Mouse (Mus musculus) hindbrain, postnatal 0 days (tissue): ENCODE data around the gene Ifi27l2b. TPM values are rescaled to one million over a fixed set of nuclear protein-coding genes. Genes with fewer than 3 reads are reported as not detected.
"Not testable (repeated sequence)": the region's sequence is repeated elsewhere in the genome, so short reads cannot be mapped to it uniquely, and the experiment has no call there.

Experiments used
- ATAC-seq: fragments of 200-750 bp; cut with Nextera tagmentation; 2 replicates; pipeline ENCODE4 v1.8.0; 2017; ENCODE audit warnings: mild to moderate bottlenecking, moderate TSS enrichment, moderate library complexity
- DNase-seq: peaks from one replicate; pipeline ENCODE4 v3.0.0-alpha.2; 2015; ENCODE audit warnings: low spot score
- H3K27ac ChIP-seq: fragments of 300-500 bp; sonication (generic); 2 replicates; pipeline ENCODE4 v1.5.1; 2014; ENCODE audit warnings: mild to moderate bottlenecking
- H3K27me3 ChIP-seq: fragments of 300-500 bp; sonication (generic); 2 replicates; pipeline ENCODE4 v1.6.1; 2014; ENCODE audit warnings: low read length, mixed read lengths; ENCODE audit not compliant: insufficient read depth
- H3K36me3 ChIP-seq: fragments of 300-500 bp; sonication (generic); 2 replicates; pipeline ENCODE4 v1.6.1; 2014; ENCODE audit warnings: low read length, mixed read lengths; ENCODE audit not compliant: insufficient read depth
- H3K4me1 ChIP-seq: fragments of 300-500 bp; sonication (generic); 2 replicates; pipeline ENCODE4 v1.6.1; 2014; ENCODE audit warnings: antibody characterized with exemption, low read length, mixed read lengths; ENCODE audit not compliant: insufficient read depth
- H3K4me2 ChIP-seq: fragments of 300-500 bp; sonication (generic); 2 replicates; pipeline ENCODE4 v1.6.1; 2014; ENCODE audit warnings: low read depth, mild to moderate bottlenecking, low read length, moderate library complexity, mixed read lengths
- H3K4me3 ChIP-seq: fragments of 300-500 bp; sonication (generic); 2 replicates; pipeline ENCODE4 v1.5.1; 2014; ENCODE audit warnings: low read length
- H3K9ac ChIP-seq: fragments of 300-500 bp; sonication (generic); replicated peaks from 2 replicates; pipeline ENCODE4 v1.6.1; 2014; ENCODE audit warnings: mild to moderate bottlenecking, low read length, moderate library complexity, mixed read lengths
- H3K9me3 ChIP-seq: fragments of 300-500 bp; sonication (generic); 2 replicates; pipeline ENCODE4 v1.6.1; 2016; ENCODE audit warnings: low read length, mixed read lengths
- CTCF ChIP-seq: IDR thresholded peaks from 2 replicates; pipeline ENCODE4 v1.5.1; 2016; ENCODE audit warnings: antibody characterized with exemption, control low read depth, low read depth
- WGBS: fragments of 180-500 bp; shearing (Covaris S2); extraction: QIAGEN DNeasy Blood & Tissue Kit; methylation state at CpG from one replicate; pipeline ENCODE4 v1.1.7; 2014; 5-methylcytosine and 5-hydroxymethylcytosine counted together
- polyA plus RNA-seq: library from polyadenylated mRNA; unstranded; fragments of >200 nt; fragmentation: Nextera tagmentation; extraction: Ambion mirVana; gene quantifications from 2 replicates; pipeline ENCODE4 v1.2.1, GENCODE M21; 2015
- total RNA-seq: library from RNA; depleted of rRNA; stranded (reverse); fragments of >200 nt; gene quantifications from 2 replicates; pipeline ENCODE4 v1.2.3, GENCODE M21; 2014

The Ifi27l2b gene
- total and polyA plus RNA-seq, 2 experiments from 2014 or later = not detected

- no peaks in the 10 kb centered on the region for H3K36me3 ChIP-seq
- no peaks in the 10 kb centered on the region for H3K27me3 ChIP-seq
- H3K4me1 ChIP-seq = no peaks in the 10 kb centered on the region
- no peaks in the 10 kb centered on the region for H3K9me3 ChIP-seq
- no peak overlapping the region for H3K4me2 ChIP-seq
- H3K4me3 ChIP-seq = no peak overlapping the region
- WGBS = 83% methylated on average over 7 of the region's 7 CpGs
- ATAC-seq (no peak), DNase-seq (no peak)
- no peak overlapping the region for H3K27ac ChIP-seq
- H3K9ac ChIP-seq = no peak overlapping the region
- TF ChIP-seq CTCF = no peak
Observed at GRCm38 (mm10) chr12:103477461-103478015, 20.5 kb upstream of the Ifi27l2b start.

GRCm38 (mm10) chr12:103476779-103477389 is 19.9 kb upstream of the Ifi27l2b start:
- Histone ChIP-seq H3K27me3 (no peaks in the 10 kb centered on the region), H3K9ac (no peak overlapping the region), H3K4me2 (no peak overlapping the region), H3K9me3 (no peaks in the 10 kb centered on the region), H3K4me3 (no peak overlapping the region), H3K36me3 (no peaks in the 10 kb centered on the region), H3K4me1 (no peaks in the 10 kb centered on the region), H3K27ac (no peak overlapping the region)
- 89% methylated on average over 1 of the region's 1 CpGs for WGBS
- ATAC-seq (no peak), DNase-seq (no peak)
- no peak for TF ChIP-seq CTCF

GRCm38 (mm10) chr12:103474481-103474880 is 17.5 kb upstream of the Ifi27l2b start:
- Histone ChIP-seq H3K27me3 (no peaks in the 10 kb centered on the region), H3K9me3 (no peaks in the 10 kb centered on the region), H3K4me3 (no peak overlapping the region), H3K9ac (no peak overlapping the region), H3K4me1 (no peaks in the 10 kb centered on the region), H3K27ac (no peak overlapping the region), H3K4me2 (no peak overlapping the region), H3K36me3 (no peaks in the 10 kb centered on the region)
- TF ChIP-seq CTCF = no peak
- ATAC-seq (no peak), DNase-seq (no peak)
- 39% methylated on average over 2 of the region's 2 CpGs for WGBS

GRCm38 (mm10) chr12:103456727-103457126 is 296 bp downstream of the Ifi27l2b start:
- H3K9ac ChIP-seq, H3K4me3 ChIP-seq, H3K27ac ChIP-seq, H3K4me1 ChIP-seq, DNase-seq, H3K9me3 ChIP-seq, H3K4me2 ChIP-seq, H3K36me3 ChIP-seq, H3K27me3 ChIP-seq, ATAC-seq: not testable (repeated sequence)
- no CpG with 5 or more reads among the region's 1 CpGs for WGBS

- no peak overlapping the region for H3K4me3 ChIP-seq
- no peaks in the 10 kb centered on the region for H3K4me1 ChIP-seq
- H3K27ac ChIP-seq = no peak overlapping the region
- DNase-seq (no peak), ATAC-seq (no peak)
- TF ChIP-seq CTCF = no peak
- H3K4me2 ChIP-seq = no peak overlapping the region
- no peaks in the 10 kb centered on the region for H3K27me3 ChIP-seq
- H3K9me3 ChIP-seq = no peaks in the 10 kb centered on the region
- no peak overlapping the region for H3K9ac ChIP-seq
- no peaks in the 10 kb centered on the region for H3K36me3 ChIP-seq
Observed at GRCm38 (mm10) chr12:103453361-103453760, 3.7 kb downstream of the Ifi27l2b start.

GRCm38 (mm10) chr12:103445060-103445459 is 12.0 kb downstream of the Ifi27l2b start:
- Histone ChIP-seq H3K4me1 (no peaks in the 10 kb centered on the region), H3K4me2 (no peak overlapping the region), H3K27me3 (no peaks in the 10 kb centered on the region), H3K4me3 (no peak overlapping the region), H3K36me3 (no peaks in the 10 kb centered on the region), H3K27ac (no peak overlapping the region), H3K9me3 (no peaks in the 10 kb centered on the region), H3K9ac (no peak overlapping the region)
- DNase-seq (no peak), ATAC-seq (no peak)
- 78% methylated on average over 3 of the region's 3 CpGs for WGBS
- no peak for TF ChIP-seq CTCF

- WGBS = 57% methylated on average over 6 of the region's 7 CpGs
- not testable (repeated sequence) for H3K4me3 ChIP-seq, H3K27ac ChIP-seq, DNase-seq, H3K9ac ChIP-seq, ATAC-seq, H3K27me3 ChIP-seq, H3K4me2 ChIP-seq, H3K36me3 ChIP-seq, H3K4me1 ChIP-seq, H3K9me3 ChIP-seq
Observed at GRCm38 (mm10) chr12:103444261-103444660, 12.8 kb downstream of the Ifi27l2b start.
